Mouse (Mus musculus): ENCODE results near the gene Pde4d.

The Pde4d gene

GRCm38 (mm10) chr13:108489825-108490224 lies 40.1 kb downstream of the Pde4d start:
- no peak for DNase-seq (ENCODE audit: low read depth, low spot score)

GRCm38 (mm10) chr13:108490872-108491271 lies 41.1 kb downstream of the Pde4d start:
- DNase-seq (ENCODE audit: low read depth, low spot score), result no peak

- no peak for DNase-seq (ENCODE audit: low read depth, low spot score)
These were observed 43.1 kb downstream of the Pde4d start for GRCm38 (mm10) chr13:108492886-108493285.

GRCm38 (mm10) chr13:108494365-108494764 lies 44.6 kb downstream of the Pde4d start:
- no peak for DNase-seq (ENCODE audit: low read depth, low spot score)

- DNase-seq (ENCODE audit: low read depth, low spot score), result no peak
These were observed 48.0 kb downstream of the Pde4d start for GRCm38 (mm10) chr13:108497768-108498167.

GRCm38 (mm10) chr13:108498247-108498743 lies 48.5 kb downstream of the Pde4d start:
- no peak for DNase-seq (ENCODE audit: low read depth, low spot score)

GRCm38 (mm10) chr13:108498773-108499313 lies 49.1 kb downstream of the Pde4d start:
- DNase-seq (ENCODE audit: low read depth, low spot score), result no peak

- no peak for DNase-seq (ENCODE audit: low read depth, low spot score)
These were observed 51.6 kb downstream of the Pde4d start for GRCm38 (mm10) chr13:108501386-108501785.

GRCm38 (mm10) chr13:108524548-108524947 lies 74.8 kb downstream of the Pde4d start:
- peak; percentile 5 for DNase-seq (ENCODE audit: low read depth, low spot score)

GRCm38 (mm10) chr13:108524969-108525368 lies 75.2 kb downstream of the Pde4d start:
- peak; percentile 49 for DNase-seq (ENCODE audit: low read depth, low spot score)

GRCm38 (mm10) chr13:108526258-108527007 lies 76.7 kb downstream of the Pde4d start:
- DNase-seq (ENCODE audit: low read depth, low spot score), result peak; percentile 4

- DNase-seq (ENCODE audit: low read depth, low spot score), result peak; percentile 36
These were observed 77.5 kb downstream of the Pde4d start for GRCm38 (mm10) chr13:108527090-108527770.

GRCm38 (mm10) chr13:108528343-108528742 lies 78.6 kb downstream of the Pde4d start:
- no peak for DNase-seq (ENCODE audit: low read depth, low spot score)

GRCm38 (mm10) chr13:108532875-108533274 lies 83.1 kb downstream of the Pde4d start:
- no peak for DNase-seq (ENCODE audit: low read depth, low spot score)

GRCm38 (mm10) chr13:108536436-108536835 lies 86.7 kb downstream of the Pde4d start:
- DNase-seq (ENCODE audit: low read depth, low spot score), result no peak

GRCm38 (mm10) chr13:108536951-108537350 lies 87.2 kb downstream of the Pde4d start:
- DNase-seq (ENCODE audit: low read depth, low spot score), result no peak

GRCm38 (mm10) chr13:108538760-108539369 lies 89.1 kb downstream of the Pde4d start:
- DNase-seq (ENCODE audit: low read depth, low spot score), result no peak

- no peak for DNase-seq (ENCODE audit: low read depth, low spot score)
These were observed 91.7 kb downstream of the Pde4d start for GRCm38 (mm10) chr13:108541488-108541887.

GRCm38 (mm10) chr13:108542342-108542761 lies 92.6 kb downstream of the Pde4d start:
- DNase-seq (ENCODE audit: low read depth, low spot score), result peak; percentile 49

- DNase-seq (ENCODE audit: low read depth, low spot score), result no peak
These were observed 102.5 kb downstream of the Pde4d start for GRCm38 (mm10) chr13:108552288-108552687.

- DNase-seq (ENCODE audit: low read depth, low spot score), result no peak
These were observed 103.2 kb downstream of the Pde4d start for GRCm38 (mm10) chr13:108552995-108553394.

GRCm38 (mm10) chr13:108554901-108555300 lies 105.2 kb downstream of the Pde4d start:
- DNase-seq (ENCODE audit: low read depth, low spot score), result no peak

Measured in telencephalon, adult 2 months (tissue).